Mouse (Mus musculus) CH12.LX (cell line): ENCODE data around the gene Gng4. TPM values are rescaled to one million over a fixed set of nuclear protein-coding genes. Genes with fewer than 3 reads are reported as not detected.

Experiments
- DNase-seq: peaks from one replicate; pipeline ENCODE4 v3.0.0-alpha.2; 2013; ENCODE audit errors: extremely low read depth
- H3K27ac ChIP-seq: 2 replicates; pipeline ENCODE4 v1.5.1; 2012; ENCODE audit warnings: low read depth, mild to moderate bottlenecking, control low read depth, moderate library complexity; ENCODE audit not compliant: insufficient read depth
- H3K27me3 ChIP-seq: replicated peaks from 2 replicates; pipeline ENCODE3; 2012; ENCODE audit warnings: inconsistent platforms
- H3K36me3 ChIP-seq, 2 experiments: replicated peaks in 1 of 2; 2 replicates each; pipeline versions ENCODE3 to v1.6.1; 2012; ENCODE audit warnings: inconsistent platforms in 1 of 2, low read length in 1 of 2, mild to moderate bottlenecking in 1 of 2, mixed read lengths in 1 of 2, moderate library complexity in 1 of 2; ENCODE audit not compliant: control insufficient read depth in 1 of 2, insufficient read depth in 1 of 2
- H3K4me1 ChIP-seq, 2 experiments: 2 replicates each; pipeline ENCODE4 v1.6.1; 2012; ENCODE audit warnings: inconsistent platforms in 1 of 2, moderate library complexity in 1 of 2; ENCODE audit not compliant: insufficient read depth in 2 of 2, control insufficient read depth in 1 of 2
- H3K4me2 ChIP-seq: 2 replicates; pipeline ENCODE4 v1.6.1; 2012; ENCODE audit warnings: low read depth, mild to moderate bottlenecking, control low read depth; ENCODE audit not compliant: poor library complexity, insufficient read depth, severe bottlenecking
- H3K4me3 ChIP-seq, 3 experiments: fragments of 150-350 bp in 1 of 3; sonication (generic) in 1 of 3; replicated peaks in 1 of 3; 2 replicates each; pipeline versions ENCODE3 to v1.5.1; 2011 to 2012; ENCODE audit warnings: low read depth in 2 of 3, low read length in 2 of 3, mild to moderate bottlenecking in 2 of 3, moderate library complexity in 2 of 3, control low read depth in 1 of 3, improper control_type of control experiment in 1 of 3, inconsistent platforms in 1 of 3, mixed read lengths in 1 of 3; ENCODE audit not compliant: poor library complexity in 1 of 3
- H3K79me2 ChIP-seq: replicated peaks from 2 replicates; pipeline ENCODE4 v1.6.1; 2012; ENCODE audit warnings: mild to moderate bottlenecking, moderate library complexity; ENCODE audit not compliant: control insufficient read depth, poor library complexity, insufficient read depth, severe bottlenecking; ENCODE audit errors: extremely low read depth
- H3K9ac ChIP-seq: 2 replicates; pipeline ENCODE4 v1.6.1; 2012; ENCODE audit warnings: low read depth, mild to moderate bottlenecking, control low read depth, moderate library complexity; ENCODE audit not compliant: insufficient read depth
- H3K9me3 ChIP-seq: replicated peaks from 2 replicates; pipeline ENCODE3; 2012; ENCODE audit warnings: low read length, inconsistent platforms, mixed read lengths
- BHLHE40 ChIP-seq: IDR thresholded peaks from 2 replicates; pipeline ENCODE4 v1.6.1; 2011; ENCODE audit warnings: mild to moderate bottlenecking, low read depth, low read length, improper control_type of control experiment
- CHD1 ChIP-seq: IDR thresholded peaks from 2 replicates; pipeline ENCODE4 v1.6.1; 2012; ENCODE audit warnings: low read depth, low read length, improper control_type of control experiment, inconsistent platforms
- ELF1 ChIP-seq: IDR thresholded peaks from 2 replicates; pipeline ENCODE4 v1.6.1; 2014; ENCODE audit warnings: low read depth, mild to moderate bottlenecking, inconsistent platforms, low read length, improper control_type of control experiment
- EP300 ChIP-seq: IDR thresholded peaks from 2 replicates; pipeline ENCODE4 v1.6.1; 2011; ENCODE audit warnings: low read length, improper control_type of control experiment
- ETS1 ChIP-seq: conservative IDR thresholded peaks from 2 replicates; pipeline ENCODE4 v1.6.1; 2012; ENCODE audit warnings: low read depth, mild to moderate bottlenecking, inconsistent platforms, low read length, improper control_type of control experiment, moderate library complexity
- GABPA ChIP-seq: IDR thresholded peaks from 2 replicates; pipeline ENCODE4 v1.6.1; 2012; ENCODE audit warnings: low read depth, low read length, improper control_type of control experiment, inconsistent platforms; ENCODE audit not compliant: insufficient replicate concordance
- IRF4 ChIP-seq: IDR thresholded peaks from 2 replicates; pipeline ENCODE4 v1.6.1; 2014; ENCODE audit warnings: low read depth, mild to moderate bottlenecking, inconsistent platforms, low read length, improper control_type of control experiment
- KAT2A ChIP-seq: IDR thresholded peaks from 2 replicates; pipeline ENCODE4 v1.6.1; 2012; ENCODE audit warnings: low read length, improper control_type of control experiment, inconsistent platforms; ENCODE audit not compliant: insufficient replicate concordance
- MAFK ChIP-seq: IDR thresholded peaks from 2 replicates; pipeline ENCODE4 v1.6.1; 2011; ENCODE audit warnings: low read length, improper control_type of control experiment; ENCODE audit not compliant: insufficient replicate concordance
- MAX ChIP-seq: IDR thresholded peaks from 2 replicates; pipeline ENCODE4 v1.6.1; 2011; ENCODE audit warnings: low read length, improper control_type of control experiment
- MAZ ChIP-seq: IDR thresholded peaks from 2 replicates; pipeline ENCODE4 v1.6.1; 2012; ENCODE audit warnings: low read depth, mild to moderate bottlenecking, inconsistent platforms, low read length, improper control_type of control experiment, moderate library complexity
- NELFE ChIP-seq: IDR thresholded peaks from 2 replicates; pipeline ENCODE4 v1.6.1; 2011; ENCODE audit warnings: low read depth, low read length, improper control_type of control experiment
- NRF1 ChIP-seq: IDR thresholded peaks from 2 replicates; pipeline ENCODE4 v1.6.1; 2014; ENCODE audit warnings: low read depth, mild to moderate bottlenecking, inconsistent platforms, low read length, improper control_type of control experiment, moderate library complexity
- POLR2A ChIP-seq: IDR thresholded peaks from 2 replicates; pipeline ENCODE4 v1.6.1; 2011; ENCODE audit warnings: low read depth, mild to moderate bottlenecking, improper control_type of control experiment, low read length
- POLR2AphosphoS2 ChIP-seq: IDR thresholded peaks from 2 replicates; pipeline ENCODE4 v1.6.1; 2011; ENCODE audit warnings: low read depth, low read length, improper control_type of control experiment
- RCOR1 ChIP-seq: conservative IDR thresholded peaks from 2 replicates; pipeline ENCODE4 v1.6.1; 2012; ENCODE audit warnings: low read depth, mild to moderate bottlenecking, inconsistent platforms, low read length, improper control_type of control experiment
- SMC3 ChIP-seq: IDR thresholded peaks from 2 replicates; pipeline ENCODE4 v1.6.1; 2011; ENCODE audit warnings: low read depth, low read length, improper control_type of control experiment
- TCF12 ChIP-seq: IDR thresholded peaks from 2 replicates; pipeline ENCODE4 v1.6.1; 2014; ENCODE audit warnings: low read depth, mild to moderate bottlenecking, inconsistent platforms, low read length, improper control_type of control experiment
- UBTF ChIP-seq: IDR thresholded peaks from 2 replicates; pipeline ENCODE4 v1.6.1; 2012; ENCODE audit warnings: low read depth, mild to moderate bottlenecking, inconsistent platforms, low read length, improper control_type of control experiment, moderate library complexity
- USF1 ChIP-seq: IDR thresholded peaks from 2 replicates; pipeline ENCODE4 v1.6.1; 2014; ENCODE audit warnings: low read depth, mild to moderate bottlenecking, inconsistent platforms, low read length, improper control_type of control experiment
- ZNF384 ChIP-seq: IDR thresholded peaks from 2 replicates; pipeline ENCODE4 v1.6.1; 2012; ENCODE audit warnings: low read depth, low read length, improper control_type of control experiment, inconsistent platforms
- dilution Hi-C: fragments of 300-500 bp; cut with MboI; formaldehyde crosslinking; loops from 2 replicates; pipeline ENCODE4 v1.14.3; 2020; ENCODE audit warnings: low sequenced_read_pairs; ENCODE audit not compliant: extremely low pct_unique_long_range_greater_than_20kb, extremely low pct_ligation_motif_present
- in situ Hi-C: fragments of 300-500 bp; cut with MboI; formaldehyde crosslinking; loops from 3 replicates; pipeline ENCODE4 v1.14.3; 2019; ENCODE audit warnings: low sequenced_read_pairs, low pct_ligation_motif_present, low pct_unique_long_range_greater_than_20kb, mixed read lengths
- polyA plus RNA-seq: library from polyadenylated mRNA; unstranded; fragments of >175 nt; gene quantifications from 2 replicates; pipeline ENCODE4 v1.2.1, GENCODE M21; 2012; ENCODE audit warnings: low read depth; ENCODE audit not compliant: insufficient read length
- total RNA-seq, 2 experiments: library from RNA; depleted of rRNA; stranded (reverse); fragments of 300-350 nt in 1 of 2; fragments of >200 nt in 1 of 2; gene quantifications; 2 replicates each; pipeline ENCODE4 v1.2.3; 2012 to 2014

Gene Gng4
- total and polyA plus RNA-seq, 3 experiments: not detected

- Histone ChIP-seq H3K27me3 (no peaks in the 10 kb centered on the region), H3K79me2 (no peaks in the 10 kb centered on the region), H3K36me3 (peaks cover 5 to 27% of the 10 kb centered on the region in 2 experiments), H3K9ac (no peak overlapping the region), H3K4me2 (no peak overlapping the region; the same call in 1 of the 2 replicates), H3K4me1 (peaks cover 23 to 35% of the 10 kb centered on the region in 2 experiments)
- in situ Hi-C loops (no loop called here), dilution Hi-C loops (no loop called here)
- no peak for DNase-seq
- TF ChIP-seq POLR2A (no peak), KAT2A (no peak), MAX (no peak), ETS1 (no peak), CHD1 (no peak), NELFE (no peak), MAZ (no peak), MAFK (no peak), USF1 (no peak), ZNF384 (no peak), NRF1 (no peak), TCF12 (no peak), EP300 (no peak), GABPA (no peak), IRF4 (no peak), POLR2AphosphoS2 (no peak), BHLHE40 (no peak), SMC3 (no peak), RCOR1 (no peak)
- TF ChIP-seq, all 38 proteins: peak for 0
- Histone ChIP-seq H3K4me3 (no peak overlapping the region), H3K27ac (no peak overlapping the region), H3K9me3 (peaks cover 4% of the 10 kb centered on the region)
Measured at GRCm38 (mm10) chr13:13784981-13785783, 1.3 kb downstream of the Gng4 start.

- Histone ChIP-seq H3K4me2 (no peak overlapping the region), H3K79me2 (no peaks in the 10 kb centered on the region), H3K27ac (no peak overlapping the region), H3K4me1 (peaks cover 23 to 35% of the 10 kb centered on the region in 2 experiments), H3K4me3 (no peak overlapping the region), H3K27me3 (no peaks in the 10 kb centered on the region), H3K36me3 (peaks cover 0 to 13% of the 10 kb centered on the region in 2 experiments), H3K9me3 (peaks cover 4% of the 10 kb centered on the region), H3K9ac (no peak overlapping the region)
- DNase-seq: no peak
- dilution Hi-C loops: no loop called here
- in situ Hi-C loops: no loop called here
- TF ChIP-seq SMC3 (no peak), GABPA (no peak), BHLHE40 (no peak), UBTF (no peak), ELF1 (no peak), MAZ (no peak)
Measured at GRCm38 (mm10) chr13:13786971-13787370, 3.1 kb downstream of the Gng4 start.
